Mouse (Mus musculus) embryo, embryonic 10.5 days (tissue): ENCODE data around the gene Dusp13.

Experiments
- DNase-seq: peaks from one replicate; pipeline ENCODE4 v3.0.0-alpha.2; 2015; ENCODE audit warnings: low spot score

Gene Dusp13

GRCm38 (mm10) chr14:21747436-21748141 is 3.4 kb downstream of the Dusp13 start:
- DNase-seq: no peak

DNA sequence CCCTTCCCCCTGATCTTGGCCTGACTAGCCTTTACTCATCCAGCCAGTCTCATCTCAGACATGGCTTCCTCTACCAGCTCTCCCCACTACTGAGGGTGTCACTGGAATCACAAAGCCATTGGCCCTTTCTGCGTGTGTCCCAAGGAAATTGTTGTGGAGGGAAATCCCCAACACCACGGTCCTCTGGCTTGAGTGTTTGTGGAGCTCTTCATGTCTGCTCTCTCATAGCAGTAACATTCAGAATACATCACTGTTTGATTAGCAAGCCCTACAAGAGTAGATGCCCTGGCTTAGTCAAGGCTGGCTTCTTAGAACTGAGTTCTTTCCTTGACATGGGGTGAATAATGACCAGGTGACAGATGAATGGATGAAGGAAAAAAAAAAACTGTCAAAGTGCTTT is 4.1 kb downstream of the Dusp13 start:
- no peak for DNase-seq

GRCm38 (mm10) chr14:21746251-21746650 is 4.7 kb downstream of the Dusp13 start:
- no peak for DNase-seq

- no peak for DNase-seq
These were observed 5.8 kb downstream of the Dusp13 start for GRCm38 (mm10) chr14:21745149-21745548.

- DNase-seq: no peak
These were observed 6.8 kb downstream of the Dusp13 start for GRCm38 (mm10) chr14:21744169-21744568.

- no peak for DNase-seq
These were observed 8.5 kb downstream of the Dusp13 start for GRCm38 (mm10) chr14:21742441-21742840.

- DNase-seq: peak; percentile 92
These were observed 9.2 kb downstream of the Dusp13 start for GRCm38 (mm10) chr14:21741786-21742185.

DNA sequence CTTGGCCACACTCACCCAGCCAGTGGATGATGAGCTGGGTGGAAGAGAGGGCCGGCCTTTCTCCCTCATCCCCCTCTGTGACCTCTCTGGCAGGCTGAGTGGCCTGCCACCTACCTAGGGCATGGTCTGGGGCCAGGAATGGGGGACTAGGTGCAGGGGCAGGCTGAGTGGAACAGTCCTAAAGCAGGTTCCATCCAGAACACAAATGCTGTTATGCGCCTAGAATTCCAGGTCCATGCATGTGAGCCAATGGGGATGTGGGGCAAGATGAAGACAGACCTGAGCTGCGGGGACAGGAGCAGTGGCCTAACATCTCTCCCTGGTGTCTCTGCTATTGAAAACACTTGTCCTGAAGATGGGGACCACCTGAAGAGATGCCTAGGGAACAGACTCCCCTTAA is 9.7 kb downstream of the Dusp13 start:
- no peak for DNase-seq

DNA sequence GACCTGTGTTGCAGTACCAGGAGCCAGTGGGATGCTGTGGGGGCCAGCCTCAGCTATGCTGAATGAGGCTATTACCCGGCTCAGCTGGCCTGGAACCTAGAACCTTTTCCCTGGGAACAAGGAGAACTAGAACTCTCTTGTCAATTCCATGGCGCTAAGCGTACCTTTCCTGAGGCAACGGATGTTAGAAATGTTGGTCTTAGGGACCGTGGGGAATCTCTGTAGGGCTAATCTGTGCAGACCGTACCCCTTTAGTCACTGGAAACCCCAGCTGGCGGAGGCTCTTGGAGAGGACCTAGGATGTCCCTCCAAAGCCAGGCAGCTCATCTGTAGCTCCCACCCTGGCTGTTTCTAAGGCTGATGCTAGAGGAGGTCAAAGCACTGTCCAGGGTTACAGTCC is 10.6 kb downstream of the Dusp13 start:
- DNase-seq: no peak

GRCm38 (mm10) chr14:21733131-21733905 is 17.7 kb downstream of the Dusp13 start:
- no peak for DNase-seq

- no peak for DNase-seq
These were observed 21.0 kb downstream of the Dusp13 start for GRCm38 (mm10) chr14:21729936-21730335.

DNA sequence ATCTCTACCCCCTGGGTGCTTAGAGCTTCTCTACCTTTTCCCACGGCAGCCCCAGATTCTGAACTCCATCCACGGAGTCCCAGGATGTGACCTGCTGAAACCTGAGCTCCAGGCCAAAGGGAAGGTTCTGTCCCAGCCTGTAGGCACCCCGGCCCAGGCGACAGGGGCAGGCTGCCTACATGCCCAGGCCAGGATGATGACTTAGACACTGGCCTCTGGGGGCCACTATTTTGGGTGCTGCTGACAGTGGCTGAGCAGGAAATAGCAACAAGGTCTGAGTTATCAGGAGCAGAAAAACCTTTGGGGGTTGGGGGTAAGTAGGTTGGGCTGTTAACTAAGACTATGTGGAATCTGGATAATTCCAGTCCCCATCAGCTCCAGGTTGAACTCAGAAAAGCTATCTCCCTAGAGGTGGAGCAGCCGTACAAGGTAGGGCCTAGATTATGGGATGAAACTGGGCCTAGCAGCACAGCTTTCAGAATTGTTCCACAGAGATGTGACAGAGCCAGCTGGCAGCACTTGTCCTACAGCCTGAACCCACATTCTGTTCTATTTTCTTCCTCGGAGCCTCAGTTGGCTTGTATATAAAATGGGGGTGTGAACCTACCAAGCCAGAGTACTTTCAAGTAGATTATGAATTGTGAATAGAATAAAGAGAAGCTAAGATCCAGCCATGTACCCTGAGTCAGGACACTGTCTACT is 21.8 kb downstream of the Dusp13 start:
- DNase-seq: no peak

GRCm38 (mm10) chr14:21722021-21722698 is 28.8 kb downstream of the Dusp13 start:
- no peak for DNase-seq

- DNase-seq: no peak
These were observed 30.4 kb downstream of the Dusp13 start for GRCm38 (mm10) chr14:21720430-21721205.

DNA sequence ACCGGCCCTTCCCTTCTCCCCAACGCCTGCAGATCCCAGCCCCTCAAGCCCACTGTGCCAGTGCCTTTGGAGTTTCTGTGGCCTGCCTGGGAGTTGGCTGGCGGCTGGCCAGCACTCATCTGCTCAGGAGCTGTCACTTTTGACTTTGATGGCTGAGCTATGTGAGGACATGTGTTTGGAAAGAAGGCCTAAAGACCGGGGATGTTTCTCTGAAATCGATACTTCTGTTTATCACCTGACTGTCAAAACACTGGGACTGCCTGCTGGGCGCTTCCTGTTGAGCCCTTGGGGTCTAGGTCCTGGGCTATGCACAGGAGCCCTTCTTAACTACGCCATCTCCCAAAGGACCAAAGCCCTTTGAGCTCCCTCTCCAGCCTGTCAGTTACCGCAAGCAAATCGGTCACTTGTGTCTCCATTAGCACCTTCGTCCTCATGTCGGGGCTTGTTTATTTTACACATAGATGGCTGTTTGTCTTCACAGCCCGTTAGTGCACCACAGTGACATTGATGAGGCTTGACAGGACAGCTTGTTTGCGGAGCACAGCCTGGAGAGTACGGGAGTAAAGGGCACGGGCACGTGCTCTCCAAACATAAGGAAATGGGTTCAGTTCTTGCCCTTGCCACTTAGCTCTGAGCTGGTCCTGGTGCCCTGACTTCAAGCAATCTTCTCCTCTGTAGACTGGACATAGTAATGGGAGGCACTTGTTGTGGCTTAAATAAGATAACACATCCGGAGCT is 31.2 kb downstream of the Dusp13 start:
- peak; percentile 49 for DNase-seq

GRCm38 (mm10) chr14:21714486-21714885 is 36.5 kb downstream of the Dusp13 start, which contains the start of gene Dupd1:
Gene Dupd1, minus strand, starts transcription at chr14:21714576.
- DNase-seq: no peak

DNA sequence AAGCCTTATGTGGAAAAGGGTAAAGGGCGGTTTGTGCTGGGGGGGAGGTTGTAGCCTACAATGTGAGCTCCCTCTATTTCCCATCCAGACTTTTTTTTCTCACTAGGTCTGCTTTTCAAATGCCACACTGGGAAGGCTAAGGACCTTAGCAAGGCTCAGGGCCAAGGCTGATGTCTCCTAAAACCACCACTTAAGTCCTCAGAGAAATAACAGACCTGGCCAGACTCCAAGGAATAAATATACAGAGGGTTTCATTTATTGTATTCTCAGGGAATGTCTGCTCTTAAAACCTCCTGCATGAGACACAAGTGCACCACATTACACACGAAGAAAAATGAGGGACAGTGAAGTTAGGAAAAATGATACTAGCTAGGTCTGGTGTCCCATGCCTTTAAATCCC is 39.8 kb downstream of the Dusp13 start:
- no peak for DNase-seq

GRCm38 (mm10) chr14:21709545-21709944 is 41.4 kb downstream of the Dusp13 start:
- DNase-seq: peak; percentile 39

DNA sequence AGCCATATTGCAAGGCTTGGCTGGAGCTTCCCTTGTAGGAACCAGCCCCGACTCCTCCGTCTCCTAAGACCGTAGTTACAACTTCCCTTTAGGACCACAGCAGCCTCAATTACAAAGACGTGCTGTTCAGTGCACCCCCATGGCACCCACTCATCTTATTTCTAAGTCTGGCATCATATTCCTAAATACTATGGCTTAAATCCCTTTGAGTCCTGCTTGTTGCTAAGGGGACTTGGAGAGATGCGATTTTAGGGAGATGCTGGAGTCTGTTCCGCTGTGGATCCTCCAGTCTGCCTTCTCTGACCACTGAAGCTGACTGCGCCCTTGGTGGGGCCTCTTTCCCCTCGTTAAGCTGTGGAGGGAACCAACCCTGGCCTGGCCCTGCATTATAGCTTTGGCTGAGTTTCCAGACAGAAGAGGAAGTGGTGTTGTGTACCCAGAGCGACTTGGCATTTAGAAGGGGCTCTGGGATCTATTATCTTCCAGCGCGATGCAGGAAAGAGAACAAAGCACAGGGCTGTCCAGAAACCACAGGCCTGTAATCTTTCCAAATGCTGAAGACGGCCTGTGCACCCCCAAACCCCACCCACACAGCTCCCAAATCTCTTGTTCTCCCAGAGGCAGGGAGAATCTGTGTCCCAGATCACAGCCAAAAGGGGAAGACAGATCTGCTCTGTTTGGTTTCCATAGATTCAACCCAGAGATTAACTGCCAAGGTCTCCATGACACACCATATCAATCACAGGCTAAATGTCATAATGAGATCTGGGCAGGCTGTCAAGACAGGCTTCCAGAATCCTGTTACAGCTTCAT is 44.0 kb downstream of the Dusp13 start:
- no peak for DNase-seq

DNA sequence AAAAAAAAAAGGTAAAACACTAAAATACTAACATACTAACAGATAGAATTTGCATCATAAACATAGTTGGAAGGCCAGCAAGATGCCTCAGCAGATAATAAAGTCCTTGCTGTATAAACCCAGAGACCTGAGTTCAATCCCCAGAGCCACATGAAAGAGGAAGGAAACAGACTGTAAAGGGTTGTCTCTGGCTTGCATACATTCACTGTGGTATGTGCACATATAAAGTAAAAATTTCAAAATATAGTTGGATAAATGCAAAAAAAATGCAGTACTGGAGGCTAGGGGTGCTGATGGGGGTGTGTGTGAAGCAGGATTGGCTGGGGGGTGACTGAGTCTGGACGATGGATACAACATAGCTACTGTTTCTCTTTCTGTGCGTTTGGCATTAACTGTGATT is 45.5 kb downstream of the Dusp13 start:
- DNase-seq: no peak
